Mouse (Mus musculus) neutrophil, adult 83 days (primary cell): ENCODE data around the gene Olfr51. TPM values are rescaled to one million over a fixed set of nuclear protein-coding genes. Genes with fewer than 3 reads are reported as not detected.

ENCODE experiments used
- total RNA-seq, 2 experiments: library from RNA; stranded (reverse); gene quantifications; one replicate each; pipeline ENCODE4 v1.2.4; 2023

Olfr51 gene
- total RNA-seq: not detected

DNA sequence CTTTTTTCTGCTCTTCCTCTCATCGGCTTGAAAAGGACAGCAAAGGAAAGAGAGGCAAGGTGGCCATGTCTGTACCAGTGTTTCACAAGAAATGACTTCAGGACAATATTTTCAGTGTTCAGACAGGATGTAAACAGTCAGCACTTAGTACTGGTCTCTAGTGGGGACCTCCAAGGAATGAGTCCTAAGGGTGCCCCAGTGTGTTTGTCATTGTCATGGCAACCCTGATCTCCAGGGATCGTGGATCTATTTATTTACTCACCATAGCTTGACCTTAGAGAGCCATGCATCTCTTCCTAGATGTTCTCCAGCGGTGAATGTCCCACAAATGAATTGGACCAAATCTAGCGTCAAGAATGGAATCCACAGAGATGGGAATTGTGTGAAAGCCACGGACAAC is at the start of gene Olfr51:
Gene Olfr51, plus strand, starts transcription at position 301 of the 400 bp plus-strand sequence.

GRCm38 (mm10) chr11:50953665-50954064 is 49.7 kb upstream of the Olfr51 start, which contains the start of gene Prop1:
TSS of gene Prop1 (minus strand) at chr11:50953765.

DNA sequence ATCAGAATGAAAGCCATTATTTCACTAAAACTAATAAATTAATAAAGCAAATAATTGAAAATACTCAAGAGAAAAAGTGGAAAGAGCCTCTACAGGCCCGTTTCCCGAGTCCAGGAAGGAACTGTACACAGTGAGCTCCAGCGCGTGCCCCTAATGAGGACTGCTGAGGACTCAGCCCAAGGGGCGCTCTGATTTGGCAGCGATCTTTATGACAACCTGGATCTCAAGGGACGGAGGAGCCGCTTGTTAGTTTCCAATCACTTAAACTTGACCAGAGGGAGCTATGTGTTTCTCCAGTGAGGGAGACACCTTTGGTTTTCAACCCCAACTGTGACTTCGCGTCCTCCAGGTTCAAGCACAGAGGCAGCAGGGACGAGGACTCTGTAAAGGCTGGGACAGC is 37.2 kb upstream of the Olfr51 start, which contains the start of gene Olfr1378:
Gene Olfr1378, plus strand, starts transcription at position 301 of the 400 bp plus-strand sequence.

GRCm38 (mm10) chr11:50981667-50982066 is 21.7 kb upstream of the Olfr51 start, which contains the start of gene Olfr1377:
TSS of gene Olfr1377 (plus strand) at chr11:50981967.

DNA sequence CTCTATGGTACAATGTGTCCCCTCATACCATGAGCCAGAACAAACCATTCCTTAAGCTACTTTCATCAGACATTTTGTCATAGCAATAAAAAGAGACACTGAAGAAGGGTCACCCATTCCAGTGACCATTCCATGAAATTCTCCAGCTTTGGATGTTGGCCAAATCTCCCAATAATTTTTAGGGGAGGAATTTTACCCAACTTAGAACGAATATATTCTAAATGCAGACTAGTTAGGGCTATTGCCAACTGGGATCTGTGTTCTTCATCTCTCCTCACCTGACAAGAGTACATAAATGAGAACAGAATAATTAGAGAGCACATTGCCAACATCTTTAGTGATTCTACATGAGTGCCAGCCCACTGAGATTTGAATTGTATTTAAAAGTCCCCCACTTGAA is 10.5 kb downstream of the Olfr51 start, which contains the start of gene Olfr54:
Gene Olfr54, plus strand, starts transcription at position 301 of the 400 bp plus-strand sequence.

GRCm38 (mm10) chr11:51047809-51048208 is 44.4 kb downstream of the Olfr51 start, which contains the start of gene Olfr1375:
TSS of gene Olfr1375 (plus strand) at chr11:51048109.

DNA sequence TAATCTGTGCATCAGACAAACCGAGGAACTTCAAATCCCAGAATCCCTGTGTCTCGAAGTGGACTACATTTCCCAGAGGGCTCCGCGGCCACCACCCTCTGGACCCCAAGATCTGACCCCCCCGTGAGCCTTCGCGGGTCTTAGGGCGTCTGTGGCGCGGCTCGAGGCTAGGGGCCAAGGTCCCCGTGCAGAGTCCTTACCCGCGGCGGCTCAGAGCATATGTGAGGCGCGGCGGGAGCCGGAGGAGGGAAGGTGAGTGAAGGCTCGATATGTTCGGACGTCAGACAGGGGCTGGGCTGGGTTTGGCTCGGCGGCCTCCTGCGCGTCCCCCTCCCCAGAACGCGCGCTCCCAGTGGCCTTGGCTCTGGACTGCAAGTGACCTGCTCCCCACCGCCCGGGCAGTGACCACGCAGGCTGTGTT is 55.8 kb downstream of the Olfr51 start, which contains the start of gene Zfp354a:
Gene Zfp354a, plus strand, starts transcription at position 107 of the 421 bp plus-strand sequence.

Other genes with a start within 250 kb of the Olfr51 start
- under 1 TPM; 0.18 to 0.39 TPM for gene Zfp354c, start 175.9 kb upstream of the Olfr51 start, total RNA-seq
- gene Zfp879, start 162.0 kb upstream of the Olfr51 start, total RNA-seq: not detected
- gene Grm6, start 152.9 kb upstream of the Olfr51 start, total RNA-seq: under 1 TPM; 0.64 to 0.90 TPM
- gene Zfp454, start 115.9 kb upstream of the Olfr51 start, total RNA-seq: not detected
- under 1 TPM in 1 of 2 experiments, not detected in 1; 0.53 TPM for gene Zfp2, start 87.4 kb upstream of the Olfr51 start, total RNA-seq
- under 1 TPM in 1 of 2 experiments, not detected in 1; 0.22 TPM for gene Zfp354b, start 72.0 kb upstream of the Olfr51 start, total RNA-seq
- not detected for gene 4933414I15Rik, start 59.8 kb upstream of the Olfr51 start, total RNA-seq
- gene Prop1, start 49.8 kb upstream of the Olfr51 start, total RNA-seq: not detected
- gene Olfr1378, start 37.1 kb upstream of the Olfr51 start, total RNA-seq: not detected
- gene Olfr1377, start 21.6 kb upstream of the Olfr51 start, total RNA-seq: not detected
- not detected for gene Olfr54, start 10.6 kb downstream of the Olfr51 start, total RNA-seq
- not detected for gene Olfr1375, start 44.5 kb downstream of the Olfr51 start, total RNA-seq
- gene Zfp354a, start 55.7 kb downstream of the Olfr51 start, total RNA-seq: not detected
- gene Gm12569, start 216.9 kb downstream of the Olfr51 start, total RNA-seq: not detected